Mouse (Mus musculus) midbrain, postnatal 0 days (tissue): Measurements from ENCODE around the gene Snx22. TPM values are rescaled to one million over a fixed set of nuclear protein-coding genes. Genes with fewer than 3 reads are reported as not detected.

Experiments
- ATAC-seq: fragments of 200-750 bp; cut with Nextera tagmentation; 2 replicates; pipeline ENCODE4 v1.8.0; 2017; ENCODE audit warnings: moderate number of reproducible peaks, mild to moderate bottlenecking, moderate TSS enrichment, moderate library complexity; ENCODE audit not compliant: low FRiP score
- DNase-seq: peaks from one replicate; pipeline ENCODE4 v3.0.0-alpha.2; 2015; ENCODE audit warnings: low spot score
- H3K27ac ChIP-seq: fragments of 300-500 bp; sonication (generic); 2 replicates; pipeline ENCODE4 v1.5.1; 2014; ENCODE audit warnings: low read depth, mild to moderate bottlenecking, low read length, mixed read lengths
- H3K27me3 ChIP-seq: fragments of 300-500 bp; sonication (generic); 2 replicates; pipeline ENCODE4 v1.6.1; 2014; ENCODE audit warnings: low read length, control low read depth, mixed read lengths; ENCODE audit not compliant: insufficient read depth
- H3K36me3 ChIP-seq: fragments of 300-500 bp; sonication (generic); 2 replicates; pipeline ENCODE4 v1.6.1; 2014; ENCODE audit warnings: low read length, control low read depth, mixed read lengths; ENCODE audit not compliant: insufficient read depth
- H3K4me1 ChIP-seq: fragments of 300-500 bp; sonication (generic); 2 replicates; pipeline ENCODE4 v1.6.1; 2014; ENCODE audit warnings: mild to moderate bottlenecking, control low read depth, antibody characterized with exemption, low read length, mixed read lengths; ENCODE audit not compliant: insufficient read depth
- H3K4me2 ChIP-seq: fragments of 300-500 bp; sonication (generic); 2 replicates; pipeline ENCODE4 v1.6.1; 2014; ENCODE audit warnings: low read depth, mild to moderate bottlenecking, low read length, mixed read lengths; ENCODE audit not compliant: poor library complexity, severe bottlenecking
- H3K4me3 ChIP-seq: fragments of 300-500 bp; sonication (generic); 2 replicates; pipeline ENCODE4 v1.5.1; 2014; ENCODE audit warnings: low read depth, mild to moderate bottlenecking, low read length, moderate library complexity
- H3K9ac ChIP-seq: fragments of 300-500 bp; sonication (generic); replicated peaks from 2 replicates; pipeline ENCODE4 v1.6.1; 2014; ENCODE audit warnings: mild to moderate bottlenecking, low read length, moderate library complexity, mixed read lengths; ENCODE audit not compliant: poor library complexity, severe bottlenecking
- H3K9me3 ChIP-seq: fragments of 300-500 bp; sonication (generic); 2 replicates; pipeline ENCODE4 v1.6.1; 2016; ENCODE audit warnings: low read length, control low read depth
- CTCF ChIP-seq: IDR thresholded peaks from 2 replicates; pipeline ENCODE4 v1.5.1; 2016; ENCODE audit warnings: antibody characterized with exemption, mild to moderate bottlenecking
- WGBS: fragments of 180-500 bp; shearing (Covaris S2); extraction: QIAGEN DNeasy Blood & Tissue Kit; methylation state at CpG from one replicate; pipeline ENCODE4 v1.1.7; 2014; 5-methylcytosine and 5-hydroxymethylcytosine counted together
- polyA plus RNA-seq: library from polyadenylated mRNA; unstranded; fragments of >200 nt; fragmentation: Nextera tagmentation; extraction: Ambion mirVana; gene quantifications from 2 replicates; pipeline ENCODE4 v1.2.1, GENCODE M21; 2015
- total RNA-seq: library from RNA; depleted of rRNA; stranded (reverse); fragments of >200 nt; gene quantifications from 2 replicates; pipeline ENCODE4 v1.2.3, GENCODE M21; 2014

Snx22 gene
- total and polyA plus RNA-seq, 2 experiments from 2014 or later = 6.7 to 11.1 TPM

GRCm38 (mm10) chr9:66105168-66105567, 35.6 kb upstream of the Snx22 start:
- 88% methylated on average over 8 of the region's 8 CpGs for WGBS
- no peaks in the 10 kb centered on the region for H3K9me3 ChIP-seq
- H3K36me3 ChIP-seq = peaks cover 50% of the 10 kb centered on the region
- no peaks in the 10 kb centered on the region for H3K4me1 ChIP-seq
- no peak for TF ChIP-seq CTCF
- no peak overlapping the region for H3K4me2 ChIP-seq
- no peak overlapping the region for H3K27ac ChIP-seq
- DNase-seq (no peak), ATAC-seq (no peak)
- H3K4me3 ChIP-seq = no peak overlapping the region
- H3K9ac ChIP-seq = no peak overlapping the region
- H3K27me3 ChIP-seq = no peaks in the 10 kb centered on the region

DNA sequence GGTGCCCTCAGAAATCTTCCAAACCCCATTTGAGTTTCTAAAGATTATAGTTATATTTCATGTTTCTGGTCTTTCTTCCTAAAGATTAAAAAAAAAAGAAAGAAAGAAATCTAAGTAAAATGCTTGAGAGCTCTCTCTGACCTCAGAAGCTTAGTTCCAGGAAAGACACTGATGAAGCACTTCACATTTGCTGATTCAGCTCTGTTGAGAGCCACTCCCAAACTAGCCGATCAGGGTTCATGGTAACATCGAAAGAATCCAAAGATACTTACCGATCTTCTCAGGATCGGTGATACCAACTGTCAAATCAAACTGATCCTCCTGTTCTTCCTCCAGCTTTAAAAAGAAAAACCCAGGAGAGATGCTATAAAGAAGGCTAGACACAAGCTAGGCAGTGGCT, 35.1 kb upstream of the Snx22 start:
- H3K27ac ChIP-seq = no peak overlapping the region

DNA sequence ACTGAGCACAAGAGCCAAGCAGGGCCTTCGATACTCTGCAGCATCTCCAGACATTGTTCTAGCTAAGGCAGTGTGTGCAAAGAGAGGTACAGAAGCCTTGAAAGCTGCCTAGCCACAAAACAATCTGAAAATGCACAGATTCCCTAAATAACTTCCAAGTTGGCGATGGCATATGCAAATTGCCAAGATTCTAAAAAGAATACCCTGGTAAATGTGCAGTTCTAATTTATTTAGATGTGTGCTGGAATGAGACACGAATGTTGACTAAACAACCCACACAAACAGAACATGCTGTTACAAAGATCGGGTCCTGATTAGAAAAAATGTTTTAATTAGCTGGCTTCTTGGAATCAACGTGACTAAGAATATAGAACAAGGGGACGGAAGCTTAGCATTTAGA, 33.1 kb upstream of the Snx22 start:
- no peak overlapping the region for H3K9ac ChIP-seq
- H3K27ac ChIP-seq = no peak overlapping the region
- no peak for DNase-seq
- H3K27me3 ChIP-seq = no peaks in the 10 kb centered on the region
- no peak for TF ChIP-seq CTCF
- 93% methylated on average over 6 of the region's 6 CpGs for WGBS
- H3K36me3 ChIP-seq = peaks cover 57% of the 10 kb centered on the region
- ATAC-seq = no peak
- H3K4me1 ChIP-seq = no peaks in the 10 kb centered on the region
- no peaks in the 10 kb centered on the region for H3K9me3 ChIP-seq
- no peak overlapping the region for H3K4me2 ChIP-seq
- H3K4me3 ChIP-seq = no peak overlapping the region

More for the DNA sequence above, 35.1 kb upstream of the Snx22 start:
- ATAC-seq = no peak
- no peak for TF ChIP-seq CTCF
- H3K4me2 ChIP-seq = no peak overlapping the region
- no peak overlapping the region for H3K4me3 ChIP-seq
- no peak for DNase-seq
- H3K36me3 ChIP-seq = peaks cover 50% of the 10 kb centered on the region
- no peak overlapping the region for H3K9ac ChIP-seq
- H3K27me3 ChIP-seq = no peaks in the 10 kb centered on the region
- WGBS = 94% methylated on average over 4 of the region's 4 CpGs
- H3K9me3 ChIP-seq = no peaks in the 10 kb centered on the region
- H3K4me1 ChIP-seq = no peaks in the 10 kb centered on the region

- no peaks in the 10 kb centered on the region for H3K9me3 ChIP-seq
- peaks cover 59% of the 10 kb centered on the region for H3K36me3 ChIP-seq
- ATAC-seq (no peak), DNase-seq (no peak)
- no peaks in the 10 kb centered on the region for H3K4me1 ChIP-seq
- TF ChIP-seq CTCF = no peak
- H3K9ac ChIP-seq = no peak overlapping the region
- no peak overlapping the region for H3K4me2 ChIP-seq
- 81% methylated on average over 8 of the region's 8 CpGs for WGBS
- H3K27ac ChIP-seq = no peak overlapping the region
- no peak overlapping the region for H3K4me3 ChIP-seq
- no peaks in the 10 kb centered on the region for H3K27me3 ChIP-seq
These were observed 32.1 kb upstream of the Snx22 start for GRCm38 (mm10) chr9:66101577-66101976.

DNA sequence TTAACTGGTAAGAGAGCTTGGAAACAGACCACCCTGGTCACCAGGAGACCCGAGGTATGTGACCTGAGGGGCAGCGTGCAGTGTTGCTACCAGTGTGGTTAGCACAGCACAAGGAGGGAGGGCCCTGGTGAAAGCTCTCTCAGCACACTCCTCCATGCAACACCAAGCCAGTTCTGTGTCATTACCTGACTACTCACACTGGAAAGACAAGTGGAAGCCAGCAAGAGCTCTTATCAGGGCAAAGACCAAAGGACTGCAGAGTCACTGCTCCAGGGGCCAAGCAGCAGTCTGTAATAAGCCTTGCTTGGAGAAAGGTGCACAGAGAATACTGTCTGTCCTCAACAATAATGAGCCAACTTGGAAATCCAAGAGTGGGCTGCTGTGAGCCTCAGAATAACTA, 23.1 kb upstream of the Snx22 start:
- no peak overlapping the region for H3K9ac ChIP-seq
- no peaks in the 10 kb centered on the region for H3K4me1 ChIP-seq
- no peak overlapping the region for H3K4me3 ChIP-seq
- ATAC-seq = no peak
- no peaks in the 10 kb centered on the region for H3K9me3 ChIP-seq
- no peak for DNase-seq
- peaks cover 78% of the 10 kb centered on the region for H3K36me3 ChIP-seq
- H3K27ac ChIP-seq = no peak overlapping the region
- H3K4me2 ChIP-seq = no peak overlapping the region
- no peaks in the 10 kb centered on the region for H3K27me3 ChIP-seq
- no peak for TF ChIP-seq CTCF
- WGBS = 87% methylated on average over 2 of the region's 2 CpGs

DNA sequence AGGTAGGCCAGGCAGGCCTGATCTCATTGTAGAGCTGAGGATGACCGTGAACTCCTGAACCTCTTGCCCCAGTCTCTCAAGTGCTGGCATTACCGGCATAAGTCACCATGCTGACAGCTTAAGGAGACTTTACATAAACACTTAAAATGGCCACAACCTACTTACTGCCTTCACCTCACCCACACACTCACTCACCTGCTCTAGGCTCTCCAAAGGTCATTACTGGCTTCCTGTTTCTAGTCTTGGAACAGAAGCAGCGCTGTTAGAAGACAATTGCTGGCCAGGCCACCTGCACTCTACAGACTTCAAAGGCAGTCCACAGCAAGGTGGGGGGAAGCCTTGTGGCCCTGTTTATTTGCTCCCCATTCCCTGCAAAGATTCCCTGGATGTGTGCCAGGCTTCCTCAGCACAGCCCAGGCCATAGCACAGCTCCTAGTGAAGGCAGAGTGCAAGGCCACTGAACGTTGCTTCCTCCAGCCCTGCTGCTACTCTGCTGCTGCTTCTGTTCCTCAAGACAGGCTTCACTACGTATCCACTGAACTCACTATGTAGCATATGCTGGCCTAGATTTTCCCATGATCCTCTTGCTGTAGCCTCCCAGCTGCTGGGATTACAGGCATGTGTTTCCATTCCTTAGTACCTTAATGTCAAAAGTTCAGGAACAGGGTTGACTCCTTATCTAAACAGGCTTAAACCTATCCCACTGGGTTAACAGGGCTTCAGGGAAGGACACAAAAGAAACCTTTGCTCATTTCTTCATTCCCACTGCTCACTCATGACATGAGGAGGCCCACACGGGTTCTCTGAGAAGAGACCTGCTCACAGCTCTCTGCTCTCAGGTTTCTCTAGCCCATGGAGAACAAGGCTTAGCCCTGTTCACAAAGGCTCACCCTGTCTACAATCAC, 22.1 kb upstream of the Snx22 start:
- TF ChIP-seq CTCF = no peak
- Histone ChIP-seq H3K4me3 (no peak overlapping the region), H3K27ac (no peak overlapping the region), H3K27me3 (no peaks in the 10 kb centered on the region), H3K9me3 (no peaks in the 10 kb centered on the region), H3K9ac (no peak overlapping the region), H3K4me1 (no peaks in the 10 kb centered on the region), H3K4me2 (no peak overlapping the region), H3K36me3 (peaks cover 76% of the 10 kb centered on the region)
- DNase-seq (no peak), ATAC-seq (no peak)
- 82% methylated on average over 6 of the region's 6 CpGs for WGBS
